Mouse (Mus musculus): ENCODE results near the gene Myo1b. TPM values are rescaled to one million over a fixed set of nuclear protein-coding genes. Genes with fewer than 3 reads are reported as not detected.
"Not testable (repeated sequence)": the region's sequence is repeated elsewhere in the genome, so short reads cannot be mapped to it uniquely, and the experiment has no call there.

Myo1b gene
- total RNA-seq, 2 experiments from 2014 or later: 29.3 to 32.3 TPM

GRCm38 (mm10) chr1:51897160-51897572 is 18.7 kb downstream of the Myo1b start:
- no peak for DNase-seq (ENCODE audit: low spot score in 2 of 2)

DNA sequence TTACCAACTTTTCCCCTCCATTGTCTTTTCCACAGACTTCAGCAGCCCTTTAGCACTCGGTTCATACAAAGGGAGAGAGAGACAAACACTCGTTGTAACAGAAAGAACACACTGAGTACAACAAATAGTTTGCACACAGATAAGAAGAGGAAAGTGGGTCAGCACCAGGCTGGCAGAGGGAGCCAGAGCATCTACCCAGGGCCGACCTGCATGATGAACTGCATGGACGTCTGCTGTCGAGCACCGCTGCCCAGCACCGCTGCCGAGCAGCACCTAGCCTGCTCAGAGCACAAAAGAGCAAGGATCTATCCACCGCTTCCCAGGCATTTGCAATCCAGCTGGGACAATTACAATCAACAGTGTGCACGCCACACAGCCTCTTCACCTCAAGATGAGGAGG is 19.9 kb downstream of the Myo1b start:
- no peak for DNase-seq (ENCODE audit: low spot score in 2 of 2)

- DNase-seq (ENCODE audit: low spot score in 2 of 2): no peak
Observed at GRCm38 (mm10) chr1:51894721-51895120, 21.1 kb downstream of the Myo1b start.

GRCm38 (mm10) chr1:51893521-51894355 is 22.1 kb downstream of the Myo1b start:
- DNase-seq (ENCODE audit: low spot score in 2 of 2): no peak

DNA sequence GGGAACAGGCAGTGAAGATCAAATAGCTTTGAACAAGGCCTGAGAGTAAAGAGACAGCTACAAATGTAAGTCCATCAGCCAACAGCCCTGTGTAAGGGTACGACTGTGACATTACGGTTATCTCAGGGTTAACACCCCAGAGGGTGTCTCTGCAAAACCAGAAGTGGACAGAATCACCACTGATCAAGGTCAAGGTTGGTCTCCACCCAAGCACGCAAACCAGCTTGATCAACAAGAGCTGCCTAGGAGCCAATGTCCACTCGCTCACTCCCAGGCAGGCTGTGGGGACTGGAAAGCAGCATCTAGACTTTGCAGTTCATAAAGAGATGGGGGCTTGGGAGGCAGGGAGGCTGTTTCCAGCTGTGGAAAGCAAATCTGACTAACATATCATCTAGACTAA is 23.9 kb downstream of the Myo1b start:
- no peak for DNase-seq (ENCODE audit: low spot score in 2 of 2)

- DNase-seq (ENCODE audit: low spot score in 2 of 2): no peak
Observed at GRCm38 (mm10) chr1:51888046-51888813, 27.6 kb downstream of the Myo1b start.

DNA sequence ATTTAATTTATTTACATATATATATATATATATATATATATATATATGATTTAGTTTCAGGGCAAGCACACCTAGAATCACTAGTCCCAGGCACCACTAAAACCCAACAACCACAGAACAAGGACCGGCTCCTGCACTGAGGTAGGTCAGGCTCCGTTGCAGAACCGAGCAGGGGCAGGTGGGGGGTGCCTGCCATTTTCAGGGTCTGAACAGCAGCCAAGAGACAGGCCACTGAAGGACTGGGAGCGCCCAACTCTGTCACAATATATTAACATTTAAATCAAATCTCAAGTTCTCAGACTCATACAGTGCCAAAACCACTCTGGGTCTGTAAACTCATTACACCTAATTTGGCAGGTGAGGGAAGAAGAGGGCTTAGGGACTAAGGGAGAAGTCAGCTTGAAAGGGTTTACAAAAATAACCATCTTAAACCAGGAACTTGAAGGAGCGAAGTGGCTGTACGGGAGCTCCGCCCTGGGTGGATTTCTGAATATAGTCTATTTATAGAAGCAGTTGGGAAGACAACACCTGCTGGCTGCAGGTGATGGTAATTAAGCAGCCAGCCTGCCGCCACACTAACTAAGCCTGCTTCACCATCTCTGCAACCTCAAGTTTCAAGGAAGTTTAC is 30.4 kb downstream of the Myo1b start:
- no peak for DNase-seq (ENCODE audit: low spot score in 2 of 2)

GRCm38 (mm10) chr1:51883211-51883610 is 32.7 kb downstream of the Myo1b start:
- no peak for DNase-seq (ENCODE audit: low spot score in 2 of 2)

- DNase-seq (ENCODE audit: low spot score in 2 of 2): no peak
Observed at GRCm38 (mm10) chr1:51882752-51883151, 33.1 kb downstream of the Myo1b start.

DNA sequence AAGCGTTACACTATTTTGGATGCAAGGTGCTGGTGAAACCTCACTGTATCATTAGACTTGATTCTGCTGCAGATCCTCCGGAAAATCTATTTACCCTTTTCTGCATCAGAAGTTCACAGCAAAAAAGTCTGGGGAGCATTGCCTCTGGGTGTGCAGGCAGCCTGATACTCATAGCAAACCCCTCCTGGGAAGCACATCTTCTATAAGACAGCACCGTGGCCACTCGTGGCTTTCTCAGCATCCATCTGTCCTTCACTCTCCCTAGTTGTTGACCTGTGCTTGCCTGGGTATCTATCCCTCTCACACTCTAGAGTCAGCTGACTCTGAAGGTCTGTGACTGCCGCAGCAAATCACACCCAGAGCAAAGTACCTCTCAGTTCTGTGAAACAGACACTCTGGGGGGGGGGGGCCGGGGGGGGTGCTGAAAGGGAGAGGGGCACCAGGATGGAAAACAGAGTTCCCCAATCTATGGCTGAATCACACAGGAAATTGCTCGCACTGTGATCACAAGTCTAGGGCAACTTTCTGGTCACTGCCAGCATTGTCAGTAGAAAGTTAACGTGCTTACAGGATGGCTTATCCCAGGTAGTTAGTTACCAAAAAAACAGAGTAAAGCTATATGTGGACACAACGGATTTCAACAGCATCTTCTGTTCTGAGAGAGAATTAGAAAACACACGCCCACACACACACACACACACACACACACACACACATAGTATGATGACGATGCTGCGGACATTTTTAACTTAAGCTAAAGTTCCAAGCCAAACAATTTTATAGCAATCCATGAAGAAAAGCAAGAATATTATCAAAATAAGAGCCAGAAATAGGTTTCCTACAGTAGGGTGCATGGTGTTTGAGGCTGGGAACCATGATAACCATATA is 35.7 kb downstream of the Myo1b start:
- no peak for DNase-seq (ENCODE audit: low spot score in 2 of 2)

DNA sequence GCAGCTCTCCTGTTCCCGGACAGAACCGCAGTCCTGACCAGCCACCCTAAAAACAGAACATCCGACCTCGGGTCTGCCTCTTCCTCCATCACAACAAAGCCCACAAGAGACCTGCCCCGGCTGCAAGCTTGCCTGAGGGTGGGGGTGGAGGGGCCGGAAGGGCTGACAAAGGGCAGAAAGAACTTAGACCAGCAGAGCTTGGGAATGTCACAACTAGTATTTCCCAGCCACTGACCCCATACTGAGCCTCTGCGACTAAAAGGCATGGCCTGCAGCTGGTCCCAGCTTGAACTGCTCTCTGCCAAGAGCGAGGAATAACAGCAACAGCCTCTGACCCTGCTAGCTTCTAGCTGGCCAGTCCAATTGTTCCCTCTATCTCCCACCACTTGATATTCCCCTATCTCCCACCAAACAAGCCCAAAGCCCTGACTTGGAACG is 36.5 kb downstream of the Myo1b start:
- DNase-seq (ENCODE audit: low spot score in 2 of 2): no peak

DNA sequence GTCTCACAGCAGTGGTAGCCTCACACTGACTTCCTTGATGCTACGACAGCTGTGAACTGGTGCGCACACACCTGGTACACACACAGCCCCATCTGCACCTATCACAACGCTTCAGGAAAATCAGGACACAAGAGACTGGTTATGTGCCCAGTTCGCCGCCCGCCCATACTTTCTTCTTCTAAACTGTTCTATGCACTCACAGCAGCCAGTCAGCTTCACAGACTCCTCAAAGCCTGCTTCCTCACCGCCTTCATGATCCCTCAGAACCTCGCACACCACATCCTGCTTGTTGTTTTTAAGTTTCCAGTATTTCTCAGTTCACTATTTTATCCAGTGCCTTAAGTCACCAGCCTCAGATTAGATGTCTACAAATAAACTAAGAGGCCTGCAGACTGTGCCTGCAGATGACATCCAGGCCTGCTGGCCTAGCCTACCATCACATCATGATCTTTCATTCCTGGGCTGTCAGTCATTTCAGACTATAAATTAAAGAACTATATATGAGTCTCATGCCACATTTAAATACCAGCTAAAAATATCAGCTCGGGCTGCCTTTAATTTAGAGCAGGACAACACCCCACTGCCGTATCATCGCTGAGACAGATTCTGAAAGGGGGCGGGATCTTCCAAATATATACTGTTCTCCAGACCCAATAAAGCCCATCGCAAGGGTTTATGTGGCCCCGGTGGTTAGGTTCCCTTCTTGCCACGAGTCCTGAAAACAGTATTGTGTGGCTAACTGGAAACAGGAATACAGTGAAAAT is 40.2 kb downstream of the Myo1b start:
- DNase-seq (ENCODE audit: low spot score in 2 of 2): no peak

DNA sequence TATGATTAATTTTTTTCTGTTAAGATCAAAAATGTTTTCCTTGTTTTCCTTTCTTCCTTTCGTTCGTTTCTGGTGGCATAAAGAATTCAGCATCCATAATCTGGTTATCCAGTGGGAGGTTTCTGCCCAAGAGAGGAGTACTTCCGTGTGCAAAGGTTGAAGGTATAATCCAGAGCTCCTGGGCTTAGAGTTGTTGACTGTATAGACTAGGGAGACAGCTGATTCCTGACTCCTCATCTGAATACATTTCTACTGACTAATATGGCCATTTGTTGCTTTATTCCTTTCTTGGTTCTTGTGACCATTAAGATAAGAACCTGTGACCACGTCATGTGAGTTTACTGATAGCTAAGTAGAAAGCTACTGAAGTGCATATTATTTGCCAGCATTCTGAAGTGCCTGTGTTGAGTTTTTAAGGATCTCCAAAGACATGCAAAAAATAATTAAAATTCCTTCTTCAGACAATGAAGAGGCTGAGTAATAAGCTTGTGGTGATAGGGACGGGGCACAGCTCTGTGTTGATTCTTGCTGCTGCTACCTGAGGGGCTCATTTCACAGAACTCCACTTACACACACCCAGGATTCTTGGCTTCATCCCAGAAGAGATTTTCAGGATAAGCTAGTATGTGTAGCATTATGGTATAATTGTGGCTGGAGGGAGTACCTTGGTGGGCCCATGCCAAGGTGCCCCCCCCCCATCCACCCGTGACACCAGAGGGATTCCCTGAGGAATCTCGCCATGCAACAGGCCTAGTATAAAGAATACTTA is 43.2 kb downstream of the Myo1b start:
- no peak for DNase-seq (ENCODE audit: low spot score in 2 of 2)

- DNase-seq (ENCODE audit: low spot score in 2 of 2): not testable (repeated sequence)
Observed at GRCm38 (mm10) chr1:51871234-51871633, 44.6 kb downstream of the Myo1b start.

DNA sequence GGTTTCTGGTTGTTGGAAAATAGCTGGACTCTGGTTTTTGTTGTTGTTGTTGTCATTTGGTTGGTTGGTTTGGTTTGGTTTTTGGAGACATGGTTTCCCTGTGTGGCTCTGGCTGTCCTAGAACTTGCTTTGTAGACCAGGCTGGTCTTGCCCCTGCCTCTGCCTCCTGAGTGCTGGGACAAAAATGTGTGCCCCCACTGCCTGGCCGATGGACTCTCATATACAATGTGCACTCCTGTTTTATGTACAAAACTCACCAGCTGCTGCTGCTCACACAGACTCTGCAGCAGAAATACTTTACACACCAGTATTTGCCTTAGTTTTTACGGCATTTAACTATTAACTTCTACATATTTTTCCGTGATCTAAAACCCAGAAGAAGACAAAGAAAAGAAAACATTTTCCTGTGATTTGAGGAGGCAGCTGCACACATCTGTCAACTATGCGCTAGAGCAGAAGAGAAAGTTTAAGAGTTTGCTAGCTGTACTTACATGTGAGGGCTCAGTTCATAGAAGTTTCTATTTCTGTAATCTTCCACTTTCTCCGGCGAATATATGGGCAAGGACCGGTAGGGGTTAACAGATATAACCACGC is 52.9 kb downstream of the Myo1b start:
- no peak for DNase-seq (ENCODE audit: low spot score in 2 of 2)

GRCm38 (mm10) chr1:51860837-51861236 is 55.0 kb downstream of the Myo1b start:
- no peak for DNase-seq (ENCODE audit: low spot score in 2 of 2)

- DNase-seq (ENCODE audit: low spot score in 2 of 2): no peak
Observed at GRCm38 (mm10) chr1:51856946-51857345, 58.9 kb downstream of the Myo1b start.

GRCm38 (mm10) chr1:51856245-51856915 is 59.5 kb downstream of the Myo1b start:
- DNase-seq (ENCODE audit: low spot score in 2 of 2): no peak

Data from layer of hippocampus, postnatal 14 days (tissue).